Mouse (Mus musculus) frontal cortex, postnatal 10 days (tissue): Measurements from ENCODE around the gene 6430550D23Rik.

Experiments used
- DNase-seq, 2 experiments: peaks; one replicate each; pipeline ENCODE4 v3.0.0; 2022; ENCODE audit warnings: low spot score in 2 of 2, mixed read lengths in 1 of 2

Gene 6430550D23Rik

GRCm38 (mm10) chr2:156007888-156008532 is at the start of gene 6430550D23Rik, which contains the start of gene Ergic3:
TSS of gene 6430550D23Rik (minus strand) at chr2:156007977.
TSS of gene Ergic3 (plus strand) at chr2:156008045.
- peak; percentile 97 to 98 for DNase-seq

DNA sequence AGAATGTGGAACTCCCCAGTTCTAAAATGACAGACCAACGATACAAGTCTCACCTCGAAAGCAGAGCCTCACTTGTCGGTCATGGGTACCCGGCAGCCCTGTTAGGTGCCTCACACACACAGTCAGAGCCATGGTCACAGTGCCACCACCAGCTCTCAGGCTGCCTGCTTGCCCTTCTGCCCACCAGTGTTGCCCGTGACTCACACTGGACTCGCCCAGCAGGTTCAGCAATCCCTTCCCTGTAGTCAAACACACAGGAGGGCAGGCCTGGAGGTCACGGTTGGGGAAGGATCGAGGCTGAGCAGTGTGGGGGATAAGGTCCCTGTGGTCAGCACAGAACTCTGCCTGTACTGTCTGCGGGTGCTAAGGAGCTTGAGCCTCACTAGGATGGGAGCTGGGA is 45.0 kb upstream of the 6430550D23Rik start, which contains the start of gene Fer1l4:
Fer1l4 (minus strand) TSS at position 132 of the 400 bp plus-strand sequence.
- DNase-seq = no peak

- no peak for DNase-seq
Measured at GRCm38 (mm10) chr2:156047929-156048328, 40.2 kb upstream of the 6430550D23Rik start.

DNA sequence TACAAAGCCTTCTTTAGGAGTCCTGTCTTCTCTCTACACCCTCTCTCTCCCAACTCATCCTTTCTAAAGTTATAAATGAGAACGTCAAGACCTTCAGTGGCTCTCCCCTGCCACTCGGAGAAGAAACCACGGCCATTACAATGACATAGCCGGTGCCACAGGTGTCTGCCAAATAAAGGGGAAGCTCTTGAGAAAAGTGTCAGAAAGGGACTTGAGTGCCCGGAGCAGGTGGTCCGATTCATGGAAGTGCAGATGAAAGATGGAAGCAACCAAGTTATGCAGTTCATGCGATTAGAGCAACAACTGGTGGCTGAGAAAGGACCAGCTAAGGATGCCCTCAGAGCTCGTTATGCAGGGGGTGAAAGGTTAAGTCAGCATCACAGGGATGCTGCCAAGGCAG is 35.1 kb upstream of the 6430550D23Rik start:
- DNase-seq = no peak

GRCm38 (mm10) chr2:156039390-156039789 is 31.6 kb upstream of the 6430550D23Rik start:
- no peak for DNase-seq

DNA sequence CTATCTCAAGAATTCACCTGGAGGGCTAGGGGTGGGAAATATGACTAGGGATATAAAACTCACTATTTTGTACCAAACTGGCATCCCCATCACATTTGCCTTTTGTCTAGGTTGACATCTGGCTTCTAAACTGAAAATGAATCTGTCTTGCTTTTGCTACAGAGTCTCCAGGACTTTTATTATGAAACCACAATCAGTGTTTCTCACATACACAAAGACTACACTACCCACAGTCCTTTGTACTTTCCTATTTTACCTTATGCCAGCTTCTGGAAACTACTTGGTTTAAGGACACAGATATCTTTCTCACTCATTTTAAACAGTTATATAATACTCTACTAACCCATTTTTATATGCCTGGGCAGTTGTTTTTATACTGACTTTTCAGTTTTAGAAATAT is 17.7 kb upstream of the 6430550D23Rik start:
- DNase-seq = no peak

- DNase-seq = no peak
Measured at GRCm38 (mm10) chr2:156021765-156022164, 14.0 kb upstream of the 6430550D23Rik start.

- DNase-seq = no peak
Measured at GRCm38 (mm10) chr2:156021219-156021618, 13.4 kb upstream of the 6430550D23Rik start.

DNA sequence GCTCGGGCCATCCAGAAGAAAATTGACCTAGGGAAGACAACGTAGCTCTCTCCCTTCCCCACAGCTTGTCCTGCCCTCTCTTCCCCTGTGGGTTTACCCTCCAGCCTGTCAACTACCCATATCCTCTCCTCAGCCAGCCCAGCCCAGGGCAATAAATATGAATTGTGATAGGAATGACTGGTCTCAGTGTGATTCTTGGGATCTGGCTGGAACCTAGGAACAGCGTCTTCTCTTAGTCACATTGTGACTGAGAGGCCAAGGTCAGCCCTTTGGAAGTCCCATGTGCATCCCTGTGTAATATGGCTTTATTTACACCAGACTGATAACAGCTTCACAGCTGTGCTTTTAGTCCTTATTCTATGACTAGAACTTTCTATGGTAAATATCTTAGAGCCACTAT is 10.3 kb upstream of the 6430550D23Rik start:
- no peak for DNase-seq

GRCm38 (mm10) chr2:156005393-156005792 is 2.4 kb downstream of the 6430550D23Rik start:
- no peak for DNase-seq

- peak; percentile 36 to 63 for DNase-seq
Measured at GRCm38 (mm10) chr2:155991863-155992321, 15.9 kb downstream of the 6430550D23Rik start.

- no peak for DNase-seq
Measured at GRCm38 (mm10) chr2:155991151-155991550, 16.6 kb downstream of the 6430550D23Rik start.

GRCm38 (mm10) chr2:155989085-155989484 is 18.7 kb downstream of the 6430550D23Rik start:
- no peak for DNase-seq

DNA sequence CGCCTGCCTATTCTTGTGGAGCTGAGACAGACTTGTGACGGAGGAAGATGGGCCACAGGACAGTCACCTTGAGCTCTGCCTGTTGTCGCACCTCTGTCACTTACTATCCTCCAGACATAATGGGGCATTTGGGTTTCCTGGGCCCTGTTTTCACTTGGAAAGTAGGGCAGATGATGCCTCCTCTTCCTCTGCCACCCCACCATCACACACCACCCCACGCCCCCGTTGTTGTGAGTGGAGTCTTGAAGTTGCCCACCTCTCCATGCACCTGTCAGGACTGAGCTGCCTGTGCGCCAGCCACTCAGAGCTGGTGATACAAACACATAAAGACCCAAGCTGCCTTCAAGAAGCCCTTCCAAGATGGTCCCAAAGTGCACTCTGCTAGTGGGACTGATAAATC is 20.6 kb downstream of the 6430550D23Rik start:
- DNase-seq = no peak

DNA sequence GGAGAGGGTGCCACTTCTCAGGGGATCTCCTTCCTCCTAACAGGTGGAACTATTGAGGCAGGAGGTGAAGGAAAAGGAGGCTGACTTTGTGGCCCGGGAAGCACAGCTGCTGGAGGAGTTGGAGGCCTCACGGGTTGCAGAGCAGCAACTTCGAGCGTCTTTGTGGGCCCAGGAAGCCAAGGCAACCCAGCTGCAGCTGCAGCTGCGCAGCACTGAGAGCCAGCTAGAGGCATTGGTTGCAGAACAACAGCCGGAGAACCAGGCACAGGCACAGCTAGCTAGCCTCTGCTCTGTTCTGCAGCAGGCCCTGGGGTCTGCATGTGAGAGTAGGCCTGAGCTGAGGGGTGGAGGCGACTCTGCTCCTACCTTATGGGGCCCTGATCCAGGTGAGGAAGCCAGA is 22.0 kb downstream of the 6430550D23Rik start:
- no peak for DNase-seq

GRCm38 (mm10) chr2:155979328-155979991 is 28.3 kb downstream of the 6430550D23Rik start:
- no peak for DNase-seq

DNA sequence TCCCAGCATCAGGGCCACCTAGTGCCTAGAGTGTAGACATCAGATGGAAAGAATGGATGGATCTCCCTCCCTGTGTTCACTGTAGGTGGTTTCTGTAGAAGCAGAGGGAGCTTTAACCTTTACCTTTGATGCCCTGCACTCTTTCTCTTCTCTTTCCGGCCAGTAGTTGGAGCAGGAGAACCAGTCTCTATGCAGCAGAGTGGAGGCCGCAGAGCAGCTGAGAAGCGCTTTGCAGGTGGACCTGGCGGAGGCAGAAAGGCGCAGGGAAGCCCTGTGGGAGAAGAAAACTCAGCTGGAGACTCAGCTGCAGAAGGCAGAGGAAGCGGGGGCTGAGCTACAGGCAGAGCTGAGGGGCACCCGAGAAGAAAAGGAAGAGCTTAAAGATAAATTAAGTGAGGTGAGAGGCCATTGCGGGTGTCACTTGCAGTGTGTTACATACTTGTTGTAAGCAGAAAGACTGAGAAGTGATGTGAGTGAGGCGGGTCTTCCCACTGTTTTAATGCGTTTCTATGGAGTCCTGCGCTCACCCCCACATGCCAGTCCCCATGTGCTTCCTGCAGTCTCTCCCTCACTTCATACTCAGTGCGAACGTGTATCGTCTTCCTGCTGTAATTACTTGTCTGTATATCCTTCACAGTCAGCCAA is 33.6 kb downstream of the 6430550D23Rik start:
- no peak for DNase-seq

DNA sequence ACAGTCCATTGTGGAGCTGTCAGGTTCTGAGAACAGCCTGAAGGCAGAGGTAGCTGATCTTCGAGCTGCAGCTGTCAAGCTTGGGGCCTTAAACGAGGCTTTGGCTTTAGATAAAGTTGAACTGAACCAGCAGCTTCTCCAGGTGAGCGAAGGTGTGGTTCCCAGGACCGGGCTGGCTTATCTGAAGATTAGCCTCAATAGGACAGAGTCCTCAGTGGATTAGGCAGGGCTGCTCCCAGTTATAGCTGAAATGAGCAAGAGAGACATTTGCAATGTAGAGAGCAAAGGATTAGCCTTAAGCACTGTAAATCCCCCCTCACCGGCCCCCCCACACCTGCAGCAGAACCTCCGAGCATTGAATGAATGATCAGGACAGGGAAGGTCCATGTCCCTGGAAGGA is 34.4 kb downstream of the 6430550D23Rik start:
- no peak for DNase-seq

DNA sequence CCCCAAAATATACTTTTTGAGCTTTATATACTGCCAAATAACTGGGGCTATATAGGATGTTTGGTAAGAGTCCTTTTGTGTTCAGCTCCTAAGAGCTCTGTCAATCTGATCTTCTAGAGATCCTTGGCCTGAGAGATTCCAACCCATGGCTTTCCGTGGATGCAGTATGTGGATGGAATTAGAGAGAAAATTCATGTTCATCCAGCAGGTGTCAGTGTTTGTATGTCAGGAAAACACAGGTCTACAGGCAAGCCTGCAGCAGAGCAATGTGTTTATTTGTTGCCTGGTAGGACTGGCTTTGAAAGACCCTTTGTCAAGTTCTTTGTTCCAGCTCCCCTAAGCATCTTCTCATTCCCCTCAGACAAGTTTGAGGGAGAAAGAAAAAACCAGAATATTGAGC is 44.8 kb downstream of the 6430550D23Rik start:
- DNase-seq = no peak

DNA sequence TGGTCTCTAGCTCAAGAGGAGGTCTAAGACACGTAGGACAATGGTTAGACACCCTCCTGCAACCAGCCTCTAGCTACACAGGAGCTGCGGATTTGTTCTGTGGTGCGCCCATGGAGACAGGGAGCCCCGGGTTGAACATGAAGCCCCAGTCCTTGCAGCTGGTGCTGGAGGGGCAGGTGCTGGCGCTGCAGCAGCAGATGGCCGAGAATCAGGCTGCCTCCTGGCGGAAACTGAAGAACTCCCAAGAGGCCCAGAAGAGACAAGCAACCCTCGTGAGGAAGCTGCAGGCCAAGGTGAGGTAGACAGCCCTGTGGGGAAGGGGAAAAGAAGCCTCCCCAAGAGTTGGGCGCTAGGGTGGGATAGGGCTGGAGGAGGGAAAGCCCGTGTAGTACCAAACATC is 45.9 kb downstream of the 6430550D23Rik start:
- no peak for DNase-seq

DNA sequence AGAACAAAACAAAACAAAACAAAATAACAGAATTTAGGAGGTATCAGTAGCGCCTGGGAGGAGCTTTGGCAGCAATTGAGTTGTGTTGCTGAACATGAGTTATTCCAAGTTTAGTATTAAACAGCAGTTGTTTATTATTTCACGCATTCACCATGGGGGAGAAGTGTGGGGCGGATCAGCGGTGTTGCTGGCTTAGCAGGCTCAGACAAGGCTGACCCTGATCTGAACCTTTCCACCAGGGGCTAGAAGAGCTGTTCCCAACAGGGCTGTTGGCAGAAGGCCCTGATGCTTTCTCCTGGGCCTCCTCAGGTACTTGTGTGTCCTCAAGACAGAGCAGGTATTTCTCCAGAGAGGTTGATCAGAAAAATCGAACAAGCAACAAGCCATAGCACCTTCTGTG is 47.8 kb downstream of the 6430550D23Rik start:
- no peak for DNase-seq
